Mouse (Mus musculus) kidney, adult 8-10 months (tissue): ENCODE data around the gene 4933424G06Rik.
"Not testable (repeated sequence)": the region's sequence is repeated elsewhere in the genome, so short reads cannot be mapped to it uniquely, and the experiment has no call there.

ENCODE experiments used
- DNase-seq, 2 experiments: peaks; one replicate each; pipeline ENCODE4 v3.0.0; 2022

Gene 4933424G06Rik

DNA sequence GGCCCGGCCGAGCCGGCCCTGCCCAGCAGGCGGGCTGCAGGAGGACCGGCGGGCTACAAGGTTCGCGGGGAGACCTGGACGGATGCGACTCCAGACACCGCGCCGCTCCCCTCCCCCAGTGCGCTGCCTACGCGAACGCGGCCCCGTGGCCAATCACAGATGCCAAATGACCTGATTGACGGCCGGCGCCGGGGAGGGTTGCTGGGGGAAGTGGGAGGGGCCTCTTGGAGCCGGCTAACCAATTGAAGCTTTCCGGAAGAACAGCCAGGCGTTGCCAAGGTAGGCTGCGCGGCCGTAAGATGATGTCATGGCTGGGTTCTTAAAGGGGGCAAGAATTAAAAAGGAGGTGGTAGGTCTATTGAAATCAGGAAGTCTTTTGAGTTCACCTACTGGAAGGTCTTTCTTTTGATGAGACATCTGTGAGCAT lies at the start of gene 4933424G06Rik:
4933424G06Rik (plus strand) TSS at position 296 of the 427 bp plus-strand sequence.
- peak; percentile 98 to 99 for DNase-seq

DNA sequence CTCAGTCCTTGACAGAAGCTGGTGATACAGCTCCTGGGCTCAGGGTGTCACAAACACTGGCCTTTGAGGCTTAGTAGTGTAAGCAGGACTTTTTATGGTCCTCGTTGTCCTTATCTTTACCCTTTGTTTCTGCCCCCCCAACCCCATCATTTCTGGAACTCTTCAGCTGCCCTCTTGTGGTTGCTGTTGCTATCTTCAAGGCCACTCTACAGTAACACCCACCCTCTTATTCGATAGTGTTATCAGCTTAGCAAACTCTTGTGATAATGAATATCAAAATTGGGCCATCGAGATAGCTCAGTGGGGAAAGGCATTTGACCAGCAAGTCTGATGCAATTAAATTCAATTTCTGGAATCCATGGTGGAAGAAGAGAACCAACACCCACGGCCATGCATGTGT lies 45.5 kb upstream of the 4933424G06Rik start:
- peak in 1 of 2 experiments; percentile 13 for DNase-seq

DNA sequence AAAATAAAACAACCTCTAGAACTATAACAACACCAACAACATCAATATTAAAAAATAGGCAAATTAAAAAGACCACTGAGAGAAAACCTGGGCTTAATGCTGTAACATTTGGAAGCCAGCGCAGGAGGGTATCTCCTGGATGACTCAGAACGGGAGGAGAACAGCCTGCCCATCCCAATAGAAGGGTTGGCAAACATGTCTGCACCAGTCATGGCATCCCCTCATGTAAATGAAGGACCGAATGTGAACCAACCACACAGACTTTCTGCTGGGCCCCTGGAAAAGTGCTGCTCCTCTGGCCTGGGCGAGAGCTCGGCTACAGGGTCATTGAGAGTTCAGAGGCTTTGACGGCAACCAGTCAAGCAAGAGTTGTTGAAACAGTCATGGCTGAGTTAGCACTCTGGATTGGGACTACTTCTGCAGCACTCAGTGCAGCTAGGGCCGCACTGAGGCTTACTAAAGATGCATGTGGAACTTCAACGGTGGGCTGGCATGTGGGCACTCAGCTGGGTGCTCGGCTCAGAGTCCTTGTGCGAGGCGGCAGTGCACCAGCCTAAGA lies 44.7 kb upstream of the 4933424G06Rik start:
- peak in 1 of 2 experiments; percentile 15 for DNase-seq

DNA sequence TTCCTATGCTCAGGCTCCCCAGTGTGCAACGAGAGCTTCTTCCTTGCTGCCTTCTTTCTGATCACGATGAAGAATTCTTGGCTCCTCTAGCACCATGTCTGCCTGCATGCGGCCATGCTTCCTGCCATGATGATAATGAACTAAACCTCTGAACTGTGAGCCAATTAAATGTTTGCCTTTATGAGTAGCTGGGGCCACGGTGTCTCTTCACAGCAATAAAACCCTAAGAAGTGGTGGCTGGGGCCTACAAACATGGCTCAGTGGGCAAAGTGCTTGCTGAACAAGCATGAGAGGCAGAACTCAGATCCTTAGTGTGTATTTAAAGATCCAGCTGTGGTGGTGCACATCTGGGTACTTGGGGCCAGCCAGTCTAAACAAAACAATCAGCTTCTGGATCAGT lies 44.0 kb upstream of the 4933424G06Rik start:
- DNase-seq, result no peak

DNA sequence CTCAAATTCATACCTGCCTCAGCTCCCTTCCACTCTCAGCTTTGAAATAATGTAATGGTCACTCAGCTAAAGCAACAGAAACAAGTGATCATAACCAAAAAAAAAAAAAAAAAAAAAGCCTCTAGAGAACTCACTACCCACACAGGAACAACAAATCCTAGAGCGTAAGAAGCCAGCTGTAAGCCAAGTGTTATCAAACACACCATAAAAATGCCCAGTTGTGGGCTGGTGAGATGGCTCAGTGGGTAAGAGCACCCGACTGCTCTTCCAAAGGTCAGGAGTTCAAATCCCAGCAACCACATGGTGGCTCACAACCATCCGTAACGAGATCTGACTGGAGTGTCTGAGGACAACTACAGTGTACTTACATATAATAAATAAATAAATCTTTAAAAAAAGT lies 41.9 kb upstream of the 4933424G06Rik start:
- DNase-seq, result not testable (repeated sequence)

DNA sequence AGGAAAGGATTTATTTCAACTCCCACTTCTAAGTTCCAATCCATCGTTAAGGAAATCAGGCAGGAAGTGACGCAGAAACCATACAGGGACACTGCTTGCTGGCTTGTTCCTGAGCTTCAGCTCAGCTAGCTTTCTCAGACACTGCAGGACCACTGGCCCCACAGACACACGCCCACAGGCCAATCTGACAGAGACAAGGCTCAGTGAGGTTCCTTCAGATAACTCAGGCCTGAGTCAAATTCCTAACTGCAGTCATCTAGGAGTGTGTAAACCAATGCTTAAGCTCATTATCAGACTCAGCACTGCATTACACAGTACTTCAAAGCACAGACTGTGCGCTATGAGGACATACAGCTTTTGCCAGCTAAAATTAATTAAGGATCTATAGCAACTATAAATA lies 39.7 kb upstream of the 4933424G06Rik start:
- DNase-seq, result no peak

DNA sequence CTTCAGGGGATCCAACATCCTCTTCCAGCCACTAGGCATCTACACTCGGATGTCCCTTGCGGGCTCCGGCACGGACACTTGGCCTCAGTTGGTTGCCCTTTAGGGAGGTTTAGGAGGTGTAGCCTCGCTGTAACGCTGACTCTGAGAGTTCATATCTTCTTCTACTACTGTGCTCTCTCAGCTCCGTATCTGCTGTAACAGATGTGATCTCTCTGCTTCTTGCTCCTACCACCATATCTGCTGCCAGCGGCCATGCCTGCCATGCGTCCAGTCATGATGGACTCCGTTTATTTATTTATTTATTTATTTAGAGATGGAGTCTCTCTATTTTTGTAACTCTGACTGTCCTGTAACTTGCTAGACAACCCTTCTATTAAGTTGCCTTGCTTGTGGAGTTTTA lies 38.7 kb upstream of the 4933424G06Rik start:
- DNase-seq, result no peak

DNA sequence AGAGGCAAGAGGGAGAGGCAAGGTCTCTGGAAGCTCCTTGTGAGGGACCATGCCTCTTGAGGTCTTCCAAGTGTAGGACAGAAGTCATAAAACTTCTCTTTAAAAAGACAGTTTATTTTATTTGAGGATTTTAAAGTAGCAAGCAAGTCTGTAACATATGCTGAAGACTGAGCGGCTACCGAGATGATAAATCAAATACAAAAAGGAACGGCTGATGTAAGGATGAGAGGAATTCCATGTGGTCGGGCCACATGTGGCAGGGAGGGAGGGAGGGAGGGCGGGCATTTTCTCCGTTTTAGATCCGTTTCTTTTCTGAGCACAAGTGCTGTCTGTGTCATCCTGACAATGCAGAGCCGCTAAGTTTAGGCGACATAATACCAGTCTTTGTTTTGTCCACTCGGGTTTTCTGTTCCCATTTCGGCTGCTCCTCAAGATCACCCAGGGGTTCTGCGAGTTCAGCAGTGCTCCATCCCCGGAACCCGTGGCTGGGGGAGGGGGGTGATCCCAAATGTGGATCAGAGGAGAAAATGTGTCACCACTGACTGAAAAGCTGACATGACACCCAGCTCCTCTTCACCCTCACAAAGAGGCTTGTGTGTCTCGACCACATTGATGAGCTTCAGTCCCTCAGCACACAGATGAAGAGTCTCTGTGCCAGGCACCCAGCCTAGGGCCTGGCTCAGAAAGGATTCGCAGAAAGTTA lies 37.1 kb upstream of the 4933424G06Rik start:
- DNase-seq, result no peak

DNA sequence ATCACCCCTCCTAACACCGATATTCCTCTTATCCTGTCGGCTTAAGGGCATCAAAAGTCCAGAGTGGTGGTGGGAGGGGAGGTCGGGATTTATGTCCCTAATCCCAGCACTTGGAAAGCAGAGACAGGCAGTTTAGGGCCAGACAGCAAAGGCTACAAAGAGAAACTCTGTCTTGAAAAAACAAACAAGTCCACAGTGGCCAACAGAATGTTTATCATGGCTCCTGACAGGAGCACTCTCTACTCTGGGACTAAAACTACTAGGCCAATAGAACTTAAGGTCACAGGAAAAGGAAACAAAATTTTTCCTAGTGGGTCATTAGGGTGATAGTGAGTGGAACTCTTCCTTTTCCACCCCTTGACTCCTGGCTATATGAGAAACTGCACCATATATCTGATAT lies 35.0 kb upstream of the 4933424G06Rik start:
- no peak for DNase-seq

DNA sequence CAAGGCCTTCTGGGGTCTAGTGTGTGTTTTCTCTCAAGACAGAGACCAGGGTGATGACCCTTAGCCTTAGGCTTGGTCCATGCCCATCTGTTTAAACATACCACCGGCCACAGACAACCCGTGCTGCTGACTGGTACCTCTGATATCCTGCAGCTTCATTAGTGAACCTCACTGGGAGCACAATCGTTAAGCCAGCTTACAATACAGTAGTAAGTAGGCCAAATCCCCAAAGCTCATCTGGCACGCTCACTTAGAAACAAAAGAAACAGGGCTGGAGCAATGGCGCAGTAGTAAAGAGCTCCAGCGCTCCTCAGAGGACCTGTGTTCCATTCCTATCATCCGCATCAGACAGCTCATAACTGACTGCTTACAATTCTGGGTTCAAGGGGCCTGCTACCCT lies 29.1 kb upstream of the 4933424G06Rik start:
- no peak for DNase-seq

DNA sequence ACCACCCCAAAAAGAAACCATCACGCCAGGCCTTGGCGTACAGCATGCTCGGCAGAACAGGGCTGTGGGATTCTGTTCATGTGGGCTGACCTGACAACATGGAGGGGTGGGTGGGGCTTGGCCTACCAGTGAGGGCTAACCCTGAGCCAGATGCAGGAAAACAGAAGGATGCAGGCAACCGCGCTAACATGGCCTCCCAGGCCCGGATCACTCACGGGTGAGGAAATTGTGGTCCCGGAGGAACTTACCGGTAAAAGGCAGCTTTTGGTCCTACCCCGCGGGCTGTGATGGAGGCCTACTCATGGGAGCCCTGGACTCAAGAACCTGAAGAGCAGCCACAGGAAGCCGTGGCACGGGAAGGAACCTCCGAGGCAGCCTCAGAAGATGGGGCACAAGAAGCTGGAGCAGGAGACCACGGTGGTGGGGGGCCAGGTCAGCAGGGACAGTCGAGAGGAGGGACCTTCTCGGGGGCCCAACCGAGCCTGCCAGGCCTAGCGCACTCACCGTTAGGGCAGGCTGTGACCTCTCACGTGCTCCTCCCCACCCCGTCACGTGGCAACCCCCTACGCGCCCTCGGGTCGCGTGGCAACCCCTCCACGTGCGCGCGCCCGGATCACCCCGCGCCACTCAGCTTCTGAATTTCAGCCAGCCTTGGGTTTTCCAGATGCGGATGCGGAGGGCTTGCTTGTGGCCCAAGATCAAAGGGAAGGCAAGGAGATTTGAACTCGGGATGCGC lies 27.2 kb upstream of the 4933424G06Rik start, which contains the start of gene Fam178b:
Fam178b (minus strand) TSS at position 564 of the 736 bp plus-strand sequence.
- DNase-seq, result no peak

DNA sequence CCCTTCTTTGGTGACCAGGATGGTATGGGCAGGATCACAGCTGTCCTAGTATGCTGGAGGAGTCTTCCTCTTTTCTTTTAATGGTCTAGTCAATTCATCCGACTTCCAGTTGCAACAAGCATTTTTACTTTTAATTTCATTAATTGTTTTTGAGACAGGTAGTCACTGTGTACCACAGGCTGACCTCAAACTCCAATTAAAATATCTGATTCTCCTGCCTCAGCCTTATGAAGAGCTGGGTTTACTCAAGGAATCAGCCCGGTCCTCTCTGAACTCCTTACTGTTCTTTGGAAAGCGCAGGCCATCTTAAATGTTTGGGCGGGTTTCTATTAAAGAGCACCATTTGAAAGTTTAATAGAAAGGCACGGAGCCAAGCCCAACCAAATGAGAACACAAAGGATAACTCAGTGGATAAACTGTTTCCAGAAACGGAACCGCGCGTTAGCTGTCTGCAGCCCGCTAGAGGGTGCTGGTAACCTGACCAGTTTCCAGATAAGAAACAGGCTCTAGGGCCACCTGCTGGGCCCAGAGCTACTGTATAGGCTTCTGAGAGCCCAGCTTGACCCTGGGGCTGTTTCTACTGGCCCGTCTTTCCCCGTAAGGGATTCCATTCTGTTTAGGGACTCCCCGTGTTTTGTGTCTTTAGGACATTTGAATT lies 26.0 kb upstream of the 4933424G06Rik start:
- peak; percentile 76 to 84 for DNase-seq

DNA sequence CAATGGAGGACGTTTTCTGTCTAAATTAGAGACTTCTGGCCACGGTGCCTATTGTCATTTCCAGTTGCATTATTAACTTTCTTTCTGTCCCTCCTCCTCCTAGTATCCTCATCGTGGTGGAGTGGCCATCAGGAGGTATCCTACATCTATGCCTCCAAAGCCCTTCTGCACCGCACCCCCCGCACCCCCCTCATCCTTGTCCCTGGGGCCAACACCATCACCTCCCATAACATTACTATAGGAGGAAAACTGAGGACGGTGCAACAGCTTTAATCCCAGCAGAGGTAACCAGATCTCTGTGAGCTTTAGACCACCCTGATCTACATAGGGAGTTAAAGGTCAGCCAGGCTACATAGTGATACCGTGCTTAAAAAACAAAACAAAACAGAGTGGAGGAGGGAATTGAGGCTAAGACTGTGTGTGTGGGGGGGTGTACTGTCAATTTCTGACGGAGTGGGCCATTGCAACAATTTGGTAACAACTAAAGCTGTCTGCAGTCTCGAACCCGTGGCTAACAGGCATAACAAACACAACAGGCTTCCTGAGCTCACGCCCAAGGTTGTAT lies 19.2 kb upstream of the 4933424G06Rik start:
- no peak for DNase-seq

DNA sequence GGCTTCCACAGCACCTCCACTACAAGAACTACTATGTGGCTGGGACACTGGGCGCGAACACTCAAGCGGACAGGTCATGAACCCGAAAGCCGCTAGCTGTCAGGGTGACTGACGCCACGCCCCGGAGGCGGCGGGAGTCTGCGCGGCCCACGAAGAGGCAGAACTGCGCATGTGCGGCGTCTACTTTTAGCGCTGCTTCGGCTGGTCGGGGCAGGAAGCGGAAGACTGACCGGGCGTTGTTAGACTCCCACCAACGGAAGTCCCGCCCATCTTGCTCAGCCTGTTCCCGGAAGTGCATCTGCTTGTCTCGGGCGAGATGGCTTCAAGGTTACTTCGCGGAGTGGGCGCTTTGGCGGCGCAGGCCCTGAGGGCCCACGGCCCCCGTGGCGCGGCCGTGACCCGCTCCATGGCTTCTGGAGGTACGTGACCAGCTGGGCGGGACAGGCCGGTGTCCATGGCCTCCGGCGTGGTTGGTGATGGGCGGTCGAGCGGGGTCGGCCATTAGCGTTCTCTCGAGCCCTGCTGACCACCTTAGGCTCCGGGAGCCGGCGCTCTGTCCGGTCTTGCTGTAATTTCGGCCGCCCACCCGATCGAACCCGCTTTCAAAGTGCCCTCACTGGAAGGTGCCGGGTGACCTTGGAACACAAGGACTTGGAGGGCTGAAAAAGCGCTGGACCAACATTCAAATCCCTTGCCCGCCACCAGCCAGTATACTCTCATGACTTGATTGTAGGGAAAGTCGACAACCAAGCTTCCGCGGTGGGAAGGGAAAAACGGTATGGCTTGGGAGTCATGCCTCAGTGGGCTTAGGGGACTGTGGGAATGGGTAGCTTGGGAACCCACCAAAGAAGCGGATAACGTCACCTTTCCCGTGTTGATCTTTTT lies 18.4 kb upstream of the 4933424G06Rik start, which contains the start of gene Cox5b:
Cox5b (plus strand) TSS at position 179 of the 885 bp plus-strand sequence.
- peak; percentile 97 for DNase-seq

DNA sequence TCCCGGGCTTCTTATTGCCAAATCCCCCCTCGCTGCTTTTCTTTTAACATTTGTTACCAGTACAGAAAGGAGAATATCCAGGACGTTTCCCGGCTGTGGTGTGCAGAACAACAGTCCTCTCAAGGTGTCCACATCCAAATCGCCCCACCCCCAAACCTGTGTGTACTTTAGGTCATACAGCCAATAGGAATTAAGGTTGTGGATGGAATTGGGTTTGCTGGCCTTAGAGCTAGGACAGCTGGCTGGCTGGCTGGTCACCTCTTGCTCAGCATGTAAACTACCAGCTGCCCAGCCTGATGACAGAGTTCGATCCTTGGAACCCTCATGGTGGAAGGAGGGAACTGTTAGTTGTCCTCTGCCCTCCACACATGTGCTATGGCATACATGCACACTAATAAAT lies 15.1 kb upstream of the 4933424G06Rik start:
- no peak for DNase-seq

DNA sequence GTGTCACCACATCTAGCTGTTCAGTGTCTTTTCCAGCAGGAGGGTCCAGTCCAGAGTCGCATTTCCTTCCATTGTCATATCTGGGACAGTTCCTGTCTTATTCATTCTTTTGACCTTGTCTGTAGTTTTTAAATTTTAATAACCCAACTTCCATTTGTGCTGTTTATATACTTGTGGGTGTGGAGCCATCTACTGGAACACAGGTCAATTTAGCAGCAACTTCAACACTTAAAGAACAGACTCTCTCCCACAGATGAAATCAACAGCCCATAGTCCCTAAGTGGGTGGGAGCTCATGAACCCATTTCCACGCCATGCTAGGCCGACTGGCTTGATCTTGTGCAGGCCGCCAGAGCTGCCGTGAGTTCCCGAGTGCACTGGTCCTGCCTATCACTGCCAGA lies 13.5 kb upstream of the 4933424G06Rik start:
- no peak for DNase-seq

DNA sequence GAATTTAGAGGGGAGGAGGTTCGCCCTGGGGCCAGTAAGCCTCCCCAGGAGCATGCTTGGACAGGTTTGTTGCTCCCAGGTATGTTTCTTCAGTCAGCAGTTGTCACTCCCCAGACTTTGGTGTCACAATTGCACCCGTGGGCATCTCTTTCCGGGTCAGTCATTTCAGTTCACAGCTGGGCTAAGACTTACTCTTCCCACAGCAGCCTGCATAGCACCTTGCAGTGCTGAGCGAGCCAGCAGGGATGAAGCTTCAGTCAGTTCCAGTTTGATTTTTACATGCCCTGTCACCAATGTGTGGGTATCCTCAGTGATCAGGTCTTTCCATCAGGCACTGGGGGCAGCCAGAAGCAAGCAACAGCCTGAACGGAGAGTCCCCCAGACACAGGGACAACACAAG lies 12.9 kb upstream of the 4933424G06Rik start:
- DNase-seq, result no peak

DNA sequence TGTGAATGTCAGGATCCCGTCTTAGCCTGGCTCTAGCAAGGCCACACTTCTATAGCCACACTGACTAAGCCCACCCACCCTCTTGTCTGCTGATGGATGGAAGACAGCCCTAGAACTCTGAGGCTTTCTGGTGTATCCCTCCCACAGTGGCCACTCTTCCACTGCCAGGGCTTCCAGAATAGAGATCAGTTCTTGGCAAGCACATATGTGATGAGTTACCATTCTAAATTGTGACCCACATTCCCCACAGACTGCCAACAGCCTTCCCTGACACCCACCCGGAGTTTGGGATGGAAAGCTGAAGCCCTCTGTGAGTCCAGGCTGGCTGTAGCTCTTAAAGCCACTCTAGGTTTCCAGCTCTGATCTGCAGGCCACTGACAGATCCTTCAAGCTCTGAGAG lies 2.8 kb upstream of the 4933424G06Rik start:
- no peak for DNase-seq

DNA sequence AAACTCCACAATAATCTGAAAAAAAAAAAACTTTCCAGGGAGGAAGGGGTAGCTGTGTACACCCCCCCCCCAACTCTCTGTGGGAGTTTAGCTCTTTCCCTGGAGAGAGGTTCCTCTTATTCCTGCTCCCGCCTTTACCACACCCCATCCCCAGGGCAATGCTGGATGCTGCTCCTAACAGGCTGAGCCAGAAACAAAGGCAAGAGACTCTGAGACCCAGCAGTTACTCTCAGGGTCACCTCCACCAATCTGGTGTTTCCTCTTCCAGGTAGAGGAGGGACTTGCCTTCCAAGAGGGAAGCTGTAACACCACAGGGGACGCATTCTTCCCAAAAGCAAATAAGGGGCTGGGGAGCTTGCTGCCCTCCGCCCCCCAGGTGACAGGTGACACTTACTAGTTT lies 2.2 kb upstream of the 4933424G06Rik start:
- DNase-seq, result no peak

DNA sequence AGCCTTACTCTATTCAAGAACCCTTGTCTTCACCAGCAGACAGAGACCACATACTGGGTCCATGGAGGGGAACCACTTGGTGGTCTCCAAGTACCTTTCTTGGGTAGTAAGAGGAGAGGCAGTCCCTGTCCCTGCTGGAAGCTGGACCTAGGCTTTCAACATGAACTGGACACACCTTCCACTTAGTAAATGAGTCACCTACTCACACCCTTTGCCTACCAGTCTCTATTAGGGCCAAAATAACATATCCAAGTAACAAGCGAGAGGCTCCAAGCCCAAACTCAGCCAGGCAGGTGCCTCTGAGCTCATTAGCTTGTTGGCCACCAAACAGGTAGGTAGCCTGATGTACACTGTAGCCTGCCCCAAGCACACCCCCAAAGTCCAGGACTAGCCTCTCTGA lies 1.3 kb upstream of the 4933424G06Rik start:
- no peak for DNase-seq

DNA sequence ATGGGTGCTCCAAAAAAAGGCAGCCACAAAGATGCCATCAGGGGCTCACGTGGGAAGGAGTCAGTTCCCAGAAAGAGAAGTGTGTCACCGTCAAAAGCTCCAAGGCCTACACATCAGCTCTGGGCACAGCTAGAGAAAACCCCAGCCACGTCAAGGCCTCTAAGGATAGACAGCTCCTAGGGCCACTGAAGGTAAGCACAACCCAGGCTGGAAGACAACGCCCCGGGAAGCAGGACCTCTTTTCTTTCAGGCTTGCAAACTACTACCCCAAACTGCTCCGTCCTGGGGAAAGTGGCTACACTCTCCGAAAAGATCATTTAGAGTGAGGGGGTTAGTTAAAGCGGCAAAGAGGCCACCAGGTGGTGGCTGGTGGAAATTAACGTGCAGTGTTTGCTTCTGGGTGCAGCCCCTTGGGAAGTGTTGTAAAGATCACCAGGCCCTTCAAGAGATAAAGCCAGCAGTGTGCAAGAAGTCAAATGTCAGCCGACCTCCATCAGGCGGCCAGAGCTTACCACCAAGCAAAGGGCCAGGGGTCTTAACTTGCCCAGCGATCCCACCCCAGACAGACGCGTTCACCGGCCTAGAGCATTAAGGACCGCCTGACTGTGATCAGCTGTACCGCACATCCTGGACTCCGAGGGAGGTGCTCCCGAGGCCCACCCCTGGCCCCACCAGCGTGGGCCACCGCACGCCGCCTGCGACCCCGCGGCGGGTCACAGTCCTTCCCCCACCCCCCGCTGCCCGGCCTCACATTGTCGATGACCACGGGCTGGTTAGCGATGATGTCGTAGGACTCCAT lies 695 bp upstream of the 4933424G06Rik start:
- peak in 1 of 2 experiments; percentile 35 for DNase-seq
